Mouse (Mus musculus) layer of hippocampus, adult 8-10 months (tissue): ENCODE measurements around the gene Sppl2c. TPM values are rescaled to one million over a fixed set of nuclear protein-coding genes. Genes with fewer than 3 reads are reported as not detected.

Experiments used
- DNase-seq, 2 experiments: peaks; one replicate each; pipeline ENCODE4 v3.0.0; 2022; ENCODE audit warnings: low spot score in 2 of 2
- total RNA-seq, 4 experiments: library from RNA; stranded (reverse); gene quantifications; 2 replicates each; pipeline ENCODE4 v1.2.4; 2022

The Sppl2c gene
- total RNA-seq, 4 experiments from 2014 or later, result not detected

DNA sequence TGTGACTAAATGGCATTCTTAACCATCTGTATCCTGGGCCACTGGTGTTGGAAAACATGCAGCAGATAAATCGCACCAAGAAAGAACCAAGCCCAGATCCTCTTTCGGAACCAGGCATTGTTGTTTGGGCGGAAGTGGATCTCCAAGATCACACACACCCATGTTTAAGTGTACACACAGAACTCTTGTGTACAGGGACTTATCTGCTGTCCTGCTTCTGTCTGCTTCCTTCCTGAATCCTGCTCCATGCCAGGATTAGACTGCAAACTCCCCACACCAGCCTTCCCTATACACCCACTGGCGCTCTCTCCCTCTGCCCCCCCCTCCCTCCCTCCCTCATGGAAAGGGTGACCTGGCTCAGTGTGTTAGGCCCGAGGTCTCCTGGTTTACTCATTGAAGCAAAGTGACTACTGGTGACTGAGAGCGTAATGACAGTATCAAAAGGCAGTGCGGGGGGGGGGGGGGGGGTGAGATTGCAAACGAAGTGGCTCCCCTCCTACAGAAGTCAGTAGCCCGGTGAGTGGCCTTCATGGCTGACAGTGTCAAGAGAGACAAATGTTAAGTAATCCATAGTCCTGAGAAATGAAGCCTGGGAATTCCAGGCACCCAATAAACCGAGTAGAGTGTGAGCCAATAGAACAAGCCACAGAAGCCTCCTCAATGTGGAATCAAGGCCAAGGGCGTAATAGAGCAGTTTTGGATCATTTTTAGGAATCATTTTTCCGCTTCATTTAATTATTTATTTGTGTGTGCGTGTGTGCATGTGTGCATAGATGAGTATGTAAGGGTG is 52.0 kb downstream of the Sppl2c start:
- DNase-seq, result no peak

Other genes starting within 250 kb of the Sppl2c start
- gene Nsf, start 232.3 kb upstream of the Sppl2c start, total RNA-seq, result 1,000 to 10,000 TPM; 1,076 to 1,216 (median 1,154) TPM
- gene Arf2, start 219.6 kb upstream of the Sppl2c start, total RNA-seq, result 10 to 100 TPM; 39.1 to 55.3 (median 42.5) TPM
- gene Crhr1, start 53.5 kb upstream of the Sppl2c start, total RNA-seq, result 10 to 100 TPM in 1 of 4 experiments, 1 to 10 TPM in 3; 7.1 to 10.0 (median 8.5) TPM
- 100 to 1,000 TPM; 300 to 367 (median 345) TPM for gene Mapt, start 45.1 kb downstream of the Sppl2c start, total RNA-seq